Mouse (Mus musculus) adipose tissue, adult 10 weeks (tissue): ENCODE results near the gene Aplnr. TPM values are rescaled to one million over a fixed set of nuclear protein-coding genes. Genes with fewer than 3 reads are reported as not detected.

Source experiments
- polyA plus RNA-seq: library from polyadenylated mRNA; stranded (reverse); fragments of 350-450 nt; fragmentation: Illumina TruSeq; extraction: RNeasy Lipid Tissue Mini Kit (QIAGEN cat#74804); gene quantifications from one replicate; pipeline ENCODE4 v1.2.3, GENCODE M21; 2014; ENCODE audit warnings: low read depth, low replicate concordance

The Aplnr gene
- polyA plus RNA-seq: 8.9 TPM

DNA sequence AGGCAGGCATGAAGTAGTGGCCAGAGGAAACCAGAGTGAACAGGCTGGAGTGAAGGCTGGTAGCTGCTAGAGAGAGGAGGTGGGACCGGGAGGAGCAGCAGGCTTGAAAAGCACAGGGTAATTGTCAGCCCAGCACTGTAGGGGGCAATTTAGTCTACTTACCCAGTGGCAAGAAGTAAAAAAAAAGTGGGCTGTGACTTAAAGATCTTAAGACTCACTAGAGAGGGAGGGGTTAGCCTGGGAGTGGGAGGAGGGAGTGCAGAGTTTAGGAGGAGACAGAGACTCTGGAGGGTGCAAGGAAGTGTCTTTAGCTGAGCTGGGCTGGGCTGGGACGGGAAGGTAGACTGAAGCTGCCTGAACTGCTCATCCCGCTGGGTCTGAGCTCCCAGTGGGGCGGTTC is at the start of gene Aplnr:
Gene Aplnr, plus strand, starts transcription at position 137 of the 400 bp plus-strand sequence.

Other genes with a start within 250 kb of the Aplnr start
- 1.9 TPM for gene Rtn4rl2, start 249.5 kb upstream of the Aplnr start, polyA plus RNA-seq
- 81.5 TPM for gene Slc43a3, start 199.6 kb upstream of the Aplnr start, polyA plus RNA-seq
- gene Prg2, start 155.8 kb upstream of the Aplnr start, polyA plus RNA-seq: not detected
- gene Prg3, start 148.0 kb upstream of the Aplnr start, polyA plus RNA-seq: not detected
- gene Ssrp1, start 99.0 kb upstream of the Aplnr start, polyA plus RNA-seq: 82.4 TPM
- 3.6 TPM for gene P2rx3, start 98.8 kb upstream of the Aplnr start, polyA plus RNA-seq
- gene Tnks1bp1, start 88.2 kb upstream of the Aplnr start, polyA plus RNA-seq: 56.4 TPM
- 0.22 TPM for gene Lrrc55, start 61.0 kb downstream of the Aplnr start, polyA plus RNA-seq
- gene Olfr987, start 203.1 kb downstream of the Aplnr start, polyA plus RNA-seq: not detected
- not detected for gene Olfr988, start 227.0 kb downstream of the Aplnr start, polyA plus RNA-seq